Mouse (Mus musculus): ENCODE measurements at regions not wholly inside any gene's neighbourhood (a gene's known extent, or its start where the extent isn't known, plus 50 kb on each side); places are given as distances from the start of the nearest gene placed in this dataset.

DNA sequence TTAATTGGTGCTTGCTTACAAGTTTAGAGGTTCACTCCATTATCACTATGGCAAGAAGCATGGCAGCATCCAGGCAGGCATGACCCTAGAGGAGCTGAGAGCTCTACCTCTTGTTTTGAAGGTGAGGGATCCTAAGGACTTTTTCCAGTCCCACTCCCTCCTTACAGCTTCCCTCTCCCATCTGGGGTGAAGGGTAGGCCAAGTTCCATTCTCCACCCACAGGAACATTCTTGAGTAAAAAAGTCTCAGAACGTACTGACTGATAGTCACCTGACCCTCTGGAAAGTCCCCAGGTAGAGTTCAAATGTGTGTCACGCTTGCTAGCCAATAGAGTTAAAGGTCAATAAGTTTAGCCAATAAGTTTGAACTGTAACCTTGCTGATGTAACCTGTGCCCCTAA lies 355.9 kb upstream of the Castor2 start:
- Histone ChIP-seq H3K4me1 (replicated peaks; ENCODE audit: control insufficient read depth, insufficient read depth, low read length) (0 out of 2 replicates have a peak, but pooled peaks cover 3% of the 10 kb centered on the region), H3K4me3 (ENCODE audit: low read depth, low read length) (no peak overlapping the region), H3K9ac (ENCODE audit: low read length) (no peak overlapping the region), H3K27me3 (ENCODE audit: control insufficient read depth, insufficient read depth, low read length) (no peaks in the 10 kb centered on the region), H3K4me2 (ENCODE audit: low read depth, low read length, severe bottlenecking) (no peak overlapping the region), H3K9me3 (ENCODE audit: control insufficient read depth, low read length) (no peaks in the 10 kb centered on the region; the same call in 1 of the 2 replicates), H3K36me3 (ENCODE audit: control insufficient read depth, insufficient read depth, low read length) (no peaks in the 10 kb centered on the region), H3K27ac (ENCODE audit: low read depth, low read length) (no peak overlapping the region)
- WGBS: 90% methylated on average over 2 of the region's 2 CpGs
- no peak for DNase-seq (ENCODE audit: low spot score)
- no peak for ATAC-seq (replicated peaks; ENCODE audit: low FRiP score)

DNA sequence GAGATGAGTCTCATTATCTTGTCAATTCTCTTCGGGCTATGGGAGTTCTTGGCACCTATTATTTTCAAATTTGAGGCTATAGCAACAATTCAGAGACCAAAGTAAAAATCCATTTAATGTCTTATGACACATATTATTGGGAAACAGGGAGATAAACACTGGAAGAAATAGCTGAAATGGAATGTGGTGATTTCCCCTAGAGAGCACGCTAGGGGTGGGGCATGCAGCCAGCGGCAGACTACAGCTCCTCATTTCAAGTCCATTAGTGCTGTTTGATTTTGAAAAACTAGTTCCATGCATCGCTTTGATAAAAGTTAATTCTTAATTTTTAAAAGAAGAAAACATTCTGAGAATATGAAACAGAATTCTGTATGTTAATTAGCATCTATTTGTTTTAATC lies 367.6 kb upstream of the Castor2 start:
- no peak overlapping the region for H3K4me2 ChIP-seq (ENCODE audit: low read depth, low read length, severe bottlenecking)
- no peaks in the 10 kb centered on the region for H3K27me3 ChIP-seq (ENCODE audit: control insufficient read depth, insufficient read depth, low read length)
- H3K9ac ChIP-seq (ENCODE audit: low read length): no peak overlapping the region
- H3K36me3 ChIP-seq (ENCODE audit: control insufficient read depth, insufficient read depth, low read length): no peaks in the 10 kb centered on the region
- H3K27ac ChIP-seq (ENCODE audit: low read depth, low read length): no peak overlapping the region
- no peak overlapping the region for H3K4me3 ChIP-seq (ENCODE audit: low read depth, low read length)
- 88% methylated on average over 4 of the region's 4 CpGs for WGBS
- DNase-seq (ENCODE audit: low spot score) (no peak), ATAC-seq (replicated peaks; ENCODE audit: low FRiP score) (no peak)
- H3K4me1 ChIP-seq (replicated peaks; ENCODE audit: control insufficient read depth, insufficient read depth, low read length): no peaks in the 10 kb centered on the region
- no peaks in the 10 kb centered on the region for H3K9me3 ChIP-seq (ENCODE audit: control insufficient read depth, low read length)

DNA sequence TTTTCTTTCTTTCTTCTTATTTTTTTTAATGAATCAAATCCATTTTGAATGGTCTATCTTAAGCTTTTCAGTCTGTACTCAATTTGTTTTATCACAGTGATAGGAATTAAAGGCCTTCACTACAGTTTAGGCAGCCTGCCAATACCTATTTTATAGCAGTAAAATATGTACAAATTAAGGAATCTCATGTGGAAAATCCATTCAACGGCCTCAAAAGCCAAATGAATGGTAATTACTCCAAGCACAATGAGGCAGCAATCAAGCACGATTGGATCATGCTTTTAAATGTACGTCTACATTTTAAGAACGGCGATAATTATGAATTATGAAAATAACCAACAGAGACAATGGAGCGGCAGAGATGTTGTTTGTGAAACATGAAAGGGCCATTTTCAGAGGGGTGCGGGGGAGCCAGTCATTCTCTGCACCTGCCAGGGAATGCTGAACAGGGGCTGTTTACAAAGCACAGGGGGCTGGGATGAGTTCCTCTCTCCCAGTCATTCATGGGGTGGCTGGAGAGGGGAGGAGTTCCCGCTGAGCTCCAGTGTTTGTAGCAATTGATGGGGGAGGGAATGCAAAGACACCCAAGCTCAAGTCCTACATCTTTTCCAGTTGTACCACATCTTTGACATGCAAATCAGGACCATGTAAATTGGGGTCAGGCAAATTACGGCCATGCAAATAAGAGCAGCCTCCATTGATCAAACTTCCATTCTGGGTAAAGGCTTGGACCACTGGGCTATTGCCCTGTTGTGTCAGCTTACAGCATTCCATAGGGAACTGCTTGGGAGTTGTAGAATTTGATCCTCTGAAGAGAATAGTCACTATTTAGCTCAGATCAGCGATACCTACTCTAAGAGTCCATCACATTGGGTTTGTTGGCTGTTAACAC lies 381.1 kb upstream of the Castor2 start:
- no peaks in the 10 kb centered on the region for H3K9me3 ChIP-seq (ENCODE audit: control insufficient read depth, low read length)
- 0 out of 2 replicates have a peak overlapping the region, but pooled peaks have one; percentile 19 for H3K27ac ChIP-seq (ENCODE audit: low read depth, low read length)
- H3K36me3 ChIP-seq (ENCODE audit: control insufficient read depth, insufficient read depth, low read length): no peaks in the 10 kb centered on the region
- H3K4me2 ChIP-seq (ENCODE audit: low read depth, low read length, severe bottlenecking): peak overlapping the region; percentile 12; the same call in 1 of the 2 replicates
- H3K4me3 ChIP-seq (ENCODE audit: low read depth, low read length): no peak overlapping the region
- ATAC-seq (replicated peaks; ENCODE audit: low FRiP score) (peak; percentile 93), DNase-seq (ENCODE audit: low spot score) (peak; percentile 67)
- H3K9ac ChIP-seq (ENCODE audit: low read length): no peak overlapping the region
- no peaks in the 10 kb centered on the region for H3K27me3 ChIP-seq (ENCODE audit: control insufficient read depth, insufficient read depth, low read length)
- 27% methylated on average over 10 of the region's 10 CpGs for WGBS
- peaks cover 4% of the 10 kb centered on the region; the same call in 1 of the 2 replicates for H3K4me1 ChIP-seq (replicated peaks; ENCODE audit: control insufficient read depth, insufficient read depth, low read length)

DNA sequence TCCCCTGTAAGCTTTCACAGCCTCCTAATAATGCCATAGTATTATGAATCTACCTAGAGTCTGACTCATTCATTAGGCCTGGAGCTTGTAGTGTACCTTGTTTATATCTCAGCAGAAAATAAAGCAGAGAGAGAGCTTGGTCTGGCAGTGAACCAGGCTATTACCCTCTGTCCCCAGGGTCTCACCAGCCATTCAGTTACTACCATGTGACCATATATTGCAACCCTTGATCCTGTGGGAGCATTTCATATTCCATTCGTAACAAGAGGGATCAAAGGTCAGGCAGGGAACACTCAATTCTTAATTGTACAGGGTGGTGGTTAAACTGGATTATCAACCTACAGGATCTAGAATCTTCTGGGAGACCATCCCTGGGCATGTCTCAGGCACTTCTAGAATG lies 383.7 kb upstream of the Castor2 start:
- Histone ChIP-seq H3K27ac (ENCODE audit: low read depth, low read length) (no peak overlapping the region), H3K36me3 (ENCODE audit: control insufficient read depth, insufficient read depth, low read length) (no peaks in the 10 kb centered on the region), H3K4me2 (ENCODE audit: low read depth, low read length, severe bottlenecking) (no peak overlapping the region), H3K4me1 (replicated peaks; ENCODE audit: control insufficient read depth, insufficient read depth, low read length) (peaks cover 4% of the 10 kb centered on the region; the same call in 1 of the 2 replicates), H3K27me3 (ENCODE audit: control insufficient read depth, insufficient read depth, low read length) (no peaks in the 10 kb centered on the region), H3K9ac (ENCODE audit: low read length) (no peak overlapping the region), H3K4me3 (ENCODE audit: low read depth, low read length) (no peak overlapping the region), H3K9me3 (ENCODE audit: control insufficient read depth, low read length) (no peaks in the 10 kb centered on the region)
- no peak for ATAC-seq (replicated peaks; ENCODE audit: low FRiP score)
- 79% methylated on average over 1 of the region's 1 CpGs for WGBS
- DNase-seq (ENCODE audit: low spot score): no peak

DNA sequence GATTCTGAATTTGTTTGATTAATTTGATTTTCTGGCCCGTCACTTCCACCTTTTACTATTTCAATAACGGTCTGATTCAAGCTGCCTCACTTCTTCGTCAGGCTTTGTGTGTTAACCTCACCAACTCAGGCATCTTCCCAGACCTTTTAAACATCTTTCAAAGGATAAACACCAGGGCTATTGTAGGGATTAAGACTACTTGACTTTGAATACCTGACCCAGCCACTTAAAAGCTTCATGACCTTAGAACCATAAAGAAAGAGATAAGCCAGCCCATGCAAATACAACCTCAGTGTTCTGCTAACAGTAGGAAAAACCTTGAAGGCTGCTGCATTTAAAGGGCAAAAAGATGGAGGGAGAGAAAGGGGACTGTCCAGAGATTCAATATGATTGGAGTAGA lies 386.9 kb upstream of the Castor2 start:
- H3K9ac ChIP-seq (ENCODE audit: low read length): no peak overlapping the region
- no peaks in the 10 kb centered on the region for H3K9me3 ChIP-seq (ENCODE audit: control insufficient read depth, low read length)
- WGBS: 51% methylated on average over 3 of the region's 3 CpGs
- H3K27ac ChIP-seq (ENCODE audit: low read depth, low read length): no peak overlapping the region
- no peaks in the 10 kb centered on the region for H3K4me1 ChIP-seq (replicated peaks; ENCODE audit: control insufficient read depth, insufficient read depth, low read length)
- H3K4me2 ChIP-seq (ENCODE audit: low read depth, low read length, severe bottlenecking): no peak overlapping the region
- H3K4me3 ChIP-seq (ENCODE audit: low read depth, low read length): no peak overlapping the region
- H3K36me3 ChIP-seq (ENCODE audit: control insufficient read depth, insufficient read depth, low read length): no peaks in the 10 kb centered on the region
- no peaks in the 10 kb centered on the region for H3K27me3 ChIP-seq (ENCODE audit: control insufficient read depth, insufficient read depth, low read length)
- DNase-seq (ENCODE audit: low spot score) (no peak), ATAC-seq (replicated peaks; ENCODE audit: low FRiP score) (no peak)

DNA sequence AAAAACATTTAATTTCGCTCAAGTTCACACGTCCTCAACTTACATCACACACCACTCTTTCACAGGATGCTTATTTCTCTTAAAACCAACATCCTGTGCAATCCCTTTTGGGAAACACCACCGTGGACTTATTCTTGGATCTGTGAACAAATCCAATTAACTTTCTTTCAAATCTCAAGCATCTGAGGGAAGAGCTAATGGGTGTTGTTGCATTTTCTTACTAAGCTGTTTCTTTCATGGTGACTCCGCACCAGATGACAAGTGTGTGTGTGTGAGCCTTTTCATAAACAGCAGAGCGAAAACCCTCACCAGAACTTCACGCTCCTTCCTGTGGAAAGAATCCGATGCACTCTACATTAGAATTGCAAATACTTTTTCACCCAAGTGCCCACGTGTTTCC lies 390.6 kb upstream of the Castor2 start:
- H3K36me3 ChIP-seq (ENCODE audit: control insufficient read depth, insufficient read depth, low read length): no peaks in the 10 kb centered on the region

DNA sequence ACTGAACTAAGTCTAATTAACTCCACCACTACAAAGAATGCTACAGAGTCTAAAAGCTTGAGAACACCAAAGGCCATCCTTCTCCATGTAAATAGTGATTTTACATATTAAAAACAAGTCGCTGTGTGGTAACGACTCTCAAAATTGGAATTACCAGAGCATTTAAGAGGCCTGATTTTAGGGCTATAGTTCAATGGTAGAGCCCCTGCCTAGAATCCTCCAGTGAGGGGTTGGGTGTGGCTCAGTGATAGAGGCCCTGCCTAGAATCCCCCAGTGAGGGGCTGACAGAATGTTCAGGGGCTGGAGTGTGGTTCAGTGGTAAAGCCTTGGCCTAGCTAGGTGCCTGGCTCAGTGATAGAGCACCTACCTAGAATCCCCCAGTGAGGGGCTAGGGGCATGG lies 413.3 kb upstream of the Castor2 start:
- no peaks in the 10 kb centered on the region for H3K36me3 ChIP-seq (ENCODE audit: control insufficient read depth, insufficient read depth, low read length)
- H3K9me3 ChIP-seq (ENCODE audit: control insufficient read depth, low read length): no peaks in the 10 kb centered on the region
- DNase-seq (ENCODE audit: low spot score) (no peak), ATAC-seq (replicated peaks; ENCODE audit: low FRiP score) (no peak)
- no peaks in the 10 kb centered on the region for H3K27me3 ChIP-seq (ENCODE audit: control insufficient read depth, insufficient read depth, low read length)
- no peak overlapping the region for H3K4me3 ChIP-seq (ENCODE audit: low read depth, low read length)
- H3K9ac ChIP-seq (ENCODE audit: low read length): no peak overlapping the region
- no peak overlapping the region for H3K27ac ChIP-seq (ENCODE audit: low read depth, low read length)
- 76% methylated on average over 2 of the region's 2 CpGs for WGBS
- no peak overlapping the region for H3K4me2 ChIP-seq (ENCODE audit: low read depth, low read length, severe bottlenecking)
- no peaks in the 10 kb centered on the region for H3K4me1 ChIP-seq (replicated peaks; ENCODE audit: control insufficient read depth, insufficient read depth, low read length)

More for the DNA sequence above, 390.6 kb upstream of the Castor2 start:
- no peak overlapping the region for H3K4me3 ChIP-seq (ENCODE audit: low read depth, low read length)
- no peaks in the 10 kb centered on the region for H3K4me1 ChIP-seq (replicated peaks; ENCODE audit: control insufficient read depth, insufficient read depth, low read length)
- no peaks in the 10 kb centered on the region for H3K27me3 ChIP-seq (ENCODE audit: control insufficient read depth, insufficient read depth, low read length)
- no peaks in the 10 kb centered on the region for H3K9me3 ChIP-seq (ENCODE audit: control insufficient read depth, low read length)
- ATAC-seq (replicated peaks; ENCODE audit: low FRiP score): no peak
- H3K27ac ChIP-seq (ENCODE audit: low read depth, low read length): no peak overlapping the region
- no peak for DNase-seq (ENCODE audit: low spot score)
- H3K9ac ChIP-seq (ENCODE audit: low read length): no peak overlapping the region
- H3K4me2 ChIP-seq (ENCODE audit: low read depth, low read length, severe bottlenecking): no peak overlapping the region
- 58% methylated on average over 8 of the region's 8 CpGs for WGBS

DNA sequence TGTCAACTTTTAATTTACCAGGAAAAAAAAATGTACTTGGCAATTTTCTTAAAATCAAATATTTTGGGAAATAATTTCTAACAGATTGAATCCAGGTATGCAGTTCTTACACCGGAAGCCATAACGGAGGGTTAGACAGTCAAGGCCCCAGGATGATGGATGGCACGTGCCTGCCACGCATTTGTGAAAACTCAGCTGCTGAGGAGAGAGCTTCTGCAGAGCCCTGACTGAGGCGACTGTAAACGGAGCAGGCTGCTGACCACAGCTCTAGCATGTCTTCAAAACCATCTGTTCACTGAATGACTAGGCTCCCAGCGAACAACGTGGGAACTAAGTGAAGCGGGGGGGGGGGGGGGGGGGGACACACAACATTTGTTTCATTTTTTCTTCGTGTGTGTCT lies 416.5 kb upstream of the Castor2 start:
- no peak overlapping the region for H3K27ac ChIP-seq (ENCODE audit: low read depth, low read length)
- DNase-seq (ENCODE audit: low spot score): no peak
- no peak overlapping the region for H3K4me3 ChIP-seq (ENCODE audit: low read depth, low read length)
- H3K4me2 ChIP-seq (ENCODE audit: low read depth, low read length, severe bottlenecking): no peak overlapping the region
- H3K36me3 ChIP-seq (ENCODE audit: control insufficient read depth, insufficient read depth, low read length): no peaks in the 10 kb centered on the region
- ATAC-seq (replicated peaks; ENCODE audit: low FRiP score): no peak
- H3K4me1 ChIP-seq (replicated peaks; ENCODE audit: control insufficient read depth, insufficient read depth, low read length): no peaks in the 10 kb centered on the region
- no peaks in the 10 kb centered on the region for H3K9me3 ChIP-seq (ENCODE audit: control insufficient read depth, low read length)
- WGBS: 75% methylated on average over 10 of the region's 10 CpGs
- no peak overlapping the region for H3K9ac ChIP-seq (ENCODE audit: low read length)
- H3K27me3 ChIP-seq (ENCODE audit: control insufficient read depth, insufficient read depth, low read length): no peaks in the 10 kb centered on the region

Measured in forebrain, embryonic 11.5 days (tissue).